Mouse (Mus musculus) ES-Bruce4 (cell line): ENCODE measurements around the gene Vgll4.

Experiments used
- CTCF ChIP-seq: IDR thresholded peaks from one replicate; pipeline ENCODE4 v1.8.1; 2011; ENCODE audit warnings: low read depth, low read length
- EP300 ChIP-seq: IDR thresholded peaks from 2 replicates; pipeline ENCODE4 v1.6.1; 2011; ENCODE audit warnings: low read depth, low read length; ENCODE audit not compliant: insufficient read depth

DNA sequence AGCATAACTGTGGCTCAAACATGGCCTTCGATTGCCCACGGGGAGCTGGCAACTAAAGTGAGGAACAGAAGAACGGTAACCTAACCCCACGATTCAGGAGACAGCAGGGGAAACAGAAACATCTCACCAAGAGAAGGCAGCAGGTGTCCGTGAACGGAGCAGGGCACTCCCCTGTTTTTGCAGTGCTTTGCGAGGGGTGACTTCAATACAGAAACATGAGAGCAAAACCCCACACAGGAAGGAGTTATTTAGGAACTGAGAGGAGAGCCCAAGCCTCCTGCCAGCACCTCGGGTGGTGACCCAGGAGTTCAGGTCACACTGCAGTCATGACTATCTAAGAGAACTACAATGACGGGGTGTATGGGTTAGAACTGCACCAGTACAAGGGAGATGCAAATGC is 40.5 kb upstream of the Vgll4 start:
- TF ChIP-seq CTCF = no peak
- no peak for TF ChIP-seq EP300
